Mouse (Mus musculus) urinary bladder, postnatal 4 days (tissue): Measurements from ENCODE around the gene Smok2a.
"Not testable (repeated sequence)": the region's sequence is repeated elsewhere in the genome, so short reads cannot be mapped to it uniquely, and the experiment has no call there.

Experiments
- DNase-seq, 2 experiments: peaks; one replicate each; pipeline ENCODE4 v3.0.0; 2021 to 2022; ENCODE audit warnings: low spot score in 2 of 2

Smok2a gene

DNA sequence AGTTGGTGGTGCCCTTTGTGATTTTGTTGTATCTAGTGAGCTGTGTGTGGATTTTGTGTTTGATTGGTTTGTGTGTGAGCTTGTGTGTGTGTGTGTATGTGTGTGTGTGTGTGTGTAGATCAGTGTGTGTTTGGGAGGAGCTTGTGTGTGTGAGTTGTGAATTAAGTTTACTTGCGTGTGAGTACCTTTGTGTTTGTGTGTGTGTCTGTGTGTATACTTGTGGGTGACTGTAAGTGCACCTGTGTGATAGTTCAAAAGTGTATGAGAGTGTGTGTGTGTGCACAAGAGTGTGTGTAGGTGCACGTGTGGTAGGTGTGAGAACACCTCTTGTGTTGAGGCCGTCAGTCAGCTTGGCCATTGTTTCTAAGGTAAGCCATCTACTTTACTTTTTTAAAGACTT lies at the start of gene Smok2a:
TSS of gene Smok2a (plus strand) at position 301 of the 400 bp plus-strand sequence.
- no peak for DNase-seq

GRCm38 (mm10) chr17:13173578-13173977 lies 47.4 kb upstream of the Smok2a start:
- not testable (repeated sequence) for DNase-seq

DNA sequence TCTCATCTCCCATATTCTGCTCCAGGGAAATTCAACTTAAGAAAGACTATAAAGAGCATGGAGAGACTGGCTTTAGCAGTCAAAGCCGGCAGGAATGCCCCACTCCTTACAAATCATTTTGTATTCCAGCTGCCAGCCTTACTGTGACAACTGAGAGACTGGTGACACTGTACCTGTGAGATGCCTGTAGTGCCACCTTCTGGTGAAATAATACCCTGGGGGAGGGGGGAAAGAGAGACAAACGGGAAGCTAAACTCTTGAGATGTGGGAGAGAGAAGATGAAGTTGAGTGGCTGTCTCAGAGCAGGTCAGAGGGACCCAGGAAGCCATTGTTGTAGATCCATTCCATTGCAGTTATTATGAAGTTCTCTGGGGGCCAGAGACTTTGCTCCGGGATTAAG lies 47.0 kb upstream of the Smok2a start:
- DNase-seq = not testable (repeated sequence)

DNA sequence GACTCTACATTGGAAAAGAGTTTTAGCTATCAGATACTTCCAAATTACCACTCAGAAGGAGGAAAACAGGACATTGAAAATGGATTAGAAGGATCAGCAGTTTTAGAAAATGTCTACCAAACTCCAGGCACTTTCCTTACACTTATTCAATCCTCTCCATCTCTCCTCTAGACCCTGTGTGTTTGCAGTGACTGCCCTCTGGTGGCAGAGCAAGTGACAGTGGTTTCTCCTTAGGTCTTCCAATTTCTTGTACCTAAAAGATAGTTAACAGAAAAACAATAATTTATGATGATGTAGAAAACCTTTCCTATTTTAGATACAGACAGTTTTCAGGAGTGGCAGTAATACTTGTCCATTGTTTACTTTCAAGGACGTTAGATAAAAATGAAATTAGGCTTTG lies 45.4 kb upstream of the Smok2a start:
- DNase-seq = not testable (repeated sequence)

DNA sequence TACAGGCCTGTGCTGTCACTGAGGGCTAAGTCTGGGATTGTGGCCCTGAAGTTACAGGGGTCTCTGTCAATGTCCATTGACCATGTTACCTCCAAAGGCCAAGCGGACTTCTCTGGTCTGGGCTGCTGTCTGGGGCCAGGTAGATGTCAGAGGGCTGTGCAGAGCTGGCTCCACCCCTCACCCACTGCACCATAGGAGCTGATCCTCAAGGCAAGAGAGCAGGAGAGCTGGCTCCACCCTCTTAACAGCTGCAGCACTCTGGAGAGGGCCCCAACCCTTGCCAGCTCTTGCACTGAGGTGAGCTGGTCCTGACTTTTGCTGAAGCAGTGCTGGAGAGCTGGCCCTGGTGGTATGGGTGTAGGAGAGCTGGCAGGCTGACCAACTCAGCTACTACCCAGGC lies 43.2 kb upstream of the Smok2a start:
- DNase-seq = peak in 1 of 2 experiments; percentile 16

GRCm38 (mm10) chr17:13179021-13179420 lies 42.0 kb upstream of the Smok2a start:
- DNase-seq = peak in 1 of 2 experiments; percentile 14

DNA sequence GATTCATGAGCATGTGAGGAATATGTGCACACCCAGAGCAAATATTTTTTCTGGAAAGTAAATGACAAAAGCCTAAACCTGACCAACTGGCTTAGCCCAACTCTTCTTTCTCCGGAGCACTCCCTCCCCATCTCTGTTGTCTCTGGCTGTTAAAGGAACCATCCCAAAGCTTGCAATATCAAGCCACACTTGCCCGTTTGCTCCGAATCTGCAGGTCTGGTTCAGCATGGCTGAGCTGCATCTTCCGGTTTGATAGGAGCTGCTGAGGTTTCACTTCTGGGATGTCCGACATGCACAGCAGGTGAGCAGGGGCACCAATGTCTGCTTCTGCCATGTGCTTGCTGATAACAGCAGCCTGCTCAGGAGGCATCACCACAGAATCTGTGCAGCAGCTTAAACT lies 40.5 kb upstream of the Smok2a start:
- peak in 1 of 2 experiments; percentile 14 for DNase-seq

- peak in 1 of 2 experiments; percentile 14 for DNase-seq
These were observed 38.3 kb upstream of the Smok2a start for GRCm38 (mm10) chr17:13182712-13183111.

DNA sequence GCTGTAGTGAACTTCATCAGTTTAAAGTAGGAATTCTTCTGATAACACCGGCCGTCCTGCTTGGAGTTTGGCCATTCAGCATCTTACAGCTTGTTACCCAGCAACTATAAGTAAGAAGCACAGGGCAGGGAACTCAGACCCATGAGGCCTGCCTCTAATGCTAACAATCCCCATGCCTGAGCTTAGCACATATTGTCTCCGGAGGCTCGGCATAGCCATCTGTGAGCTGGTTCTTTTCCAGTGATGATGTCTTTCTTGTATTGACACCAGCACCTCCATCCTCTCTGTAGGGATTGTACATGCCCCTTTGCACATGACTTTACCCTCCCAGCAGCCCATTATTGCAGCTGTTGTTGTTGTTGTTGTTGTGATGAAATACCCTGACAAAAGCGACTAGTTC lies 36.5 kb upstream of the Smok2a start:
- not testable (repeated sequence) for DNase-seq

DNA sequence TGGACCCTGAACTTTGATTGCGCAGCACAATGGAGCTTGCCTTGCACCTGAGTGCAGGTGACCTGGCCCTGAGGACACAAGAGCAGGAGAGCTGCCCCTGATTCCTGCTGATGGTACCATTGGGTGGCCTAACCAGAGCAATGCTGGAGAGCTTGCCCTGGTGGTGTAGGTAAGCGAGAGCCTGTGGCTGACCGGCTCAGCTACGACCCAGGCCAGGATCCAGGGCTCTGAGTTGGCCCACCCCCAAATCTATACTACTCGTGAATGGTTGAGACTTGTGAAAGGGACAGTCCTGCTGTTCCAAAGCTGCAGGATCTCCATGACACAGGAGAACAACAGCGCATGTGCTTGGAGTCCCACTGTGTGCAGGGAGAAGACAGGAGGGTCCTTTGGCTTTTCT lies 34.4 kb upstream of the Smok2a start:
- not testable (repeated sequence) for DNase-seq

DNA sequence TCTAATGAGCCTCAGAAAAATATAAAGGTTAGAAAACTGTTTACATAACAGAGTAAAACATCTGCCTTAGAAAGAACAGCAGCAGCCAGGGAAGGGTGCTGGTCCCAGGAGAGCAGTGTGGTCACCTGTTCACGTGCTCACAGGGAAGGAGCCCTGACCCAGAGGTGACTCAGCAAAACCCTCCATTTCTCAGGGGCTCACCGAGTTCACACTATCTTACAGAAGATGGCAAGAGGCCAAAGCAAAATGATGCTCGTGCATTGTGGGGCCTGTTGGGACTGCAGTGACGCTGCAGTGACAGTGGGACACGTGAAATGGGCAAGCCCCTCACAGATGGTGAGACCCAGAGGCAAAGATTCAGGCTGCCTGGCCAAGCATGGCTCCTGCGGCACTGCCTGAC lies 33.4 kb upstream of the Smok2a start:
- not testable (repeated sequence) for DNase-seq

GRCm38 (mm10) chr17:13188846-13189245 lies 32.1 kb upstream of the Smok2a start:
- not testable (repeated sequence) for DNase-seq

GRCm38 (mm10) chr17:13190836-13191583 lies 30.0 kb upstream of the Smok2a start:
- peak in 1 of 2 experiments; percentile 57 for DNase-seq

DNA sequence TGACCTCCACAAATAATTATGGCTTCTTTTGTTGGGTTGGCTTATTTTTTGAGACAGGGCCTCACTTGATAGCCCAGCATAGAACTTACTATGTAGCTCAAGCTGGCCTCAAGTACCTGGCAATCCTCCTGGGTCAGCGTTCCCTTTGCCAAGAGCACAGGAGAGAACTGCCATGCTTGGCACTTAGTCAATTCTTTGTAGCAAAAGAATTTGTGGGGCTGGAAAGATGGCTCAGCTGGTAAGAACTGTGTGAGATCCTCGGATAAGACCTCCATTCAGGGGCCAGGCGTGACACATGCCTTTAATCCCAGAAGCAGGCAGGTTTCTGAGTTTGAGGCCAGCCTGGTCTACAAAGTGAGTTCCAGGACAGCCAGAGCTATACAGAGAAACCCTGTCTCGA lies 24.5 kb upstream of the Smok2a start:
- not testable (repeated sequence) for DNase-seq

DNA sequence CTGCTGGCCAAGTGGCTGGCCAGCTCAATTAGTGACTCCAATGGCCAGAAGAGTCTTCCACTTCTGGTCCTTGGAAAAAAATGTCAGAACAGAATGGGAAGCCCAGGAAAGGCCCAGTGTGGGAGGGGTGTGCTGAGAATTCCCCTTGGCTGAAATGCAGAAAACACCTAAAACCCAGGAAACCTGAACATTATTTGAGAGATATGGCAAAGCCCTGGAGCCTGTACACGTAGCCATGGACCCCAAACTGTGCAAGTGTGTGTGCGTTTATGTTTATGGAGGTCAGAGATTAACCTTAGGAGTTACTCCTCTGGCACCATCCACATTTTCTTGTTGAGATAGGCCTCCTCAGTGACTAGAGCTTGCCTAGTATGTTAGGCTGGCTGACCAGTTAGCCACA lies 22.2 kb upstream of the Smok2a start:
- peak in 1 of 2 experiments; percentile 45 for DNase-seq

GRCm38 (mm10) chr17:13199880-13200409 lies 21.0 kb upstream of the Smok2a start:
- peak in 1 of 2 experiments; percentile 58 for DNase-seq

DNA sequence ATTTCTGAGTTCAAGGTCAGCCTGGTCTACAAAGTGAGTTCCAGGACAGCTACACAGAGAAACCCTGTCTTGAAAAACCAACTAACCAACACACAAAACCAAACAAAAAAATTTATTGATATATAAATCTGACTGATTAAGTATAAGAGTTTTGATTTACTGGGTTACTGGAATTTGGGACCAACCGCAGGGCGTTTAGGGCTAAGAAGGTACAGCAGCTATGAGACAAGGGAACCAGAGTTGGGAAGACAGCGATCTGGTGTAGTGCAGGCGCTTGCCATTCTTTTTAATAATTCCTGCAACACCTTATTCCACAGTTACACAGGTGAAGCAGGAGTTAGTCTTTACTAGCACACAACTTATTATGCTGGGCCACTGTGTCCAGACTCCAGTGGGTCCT lies 19.4 kb upstream of the Smok2a start:
- DNase-seq = peak in 1 of 2 experiments; percentile 56

DNA sequence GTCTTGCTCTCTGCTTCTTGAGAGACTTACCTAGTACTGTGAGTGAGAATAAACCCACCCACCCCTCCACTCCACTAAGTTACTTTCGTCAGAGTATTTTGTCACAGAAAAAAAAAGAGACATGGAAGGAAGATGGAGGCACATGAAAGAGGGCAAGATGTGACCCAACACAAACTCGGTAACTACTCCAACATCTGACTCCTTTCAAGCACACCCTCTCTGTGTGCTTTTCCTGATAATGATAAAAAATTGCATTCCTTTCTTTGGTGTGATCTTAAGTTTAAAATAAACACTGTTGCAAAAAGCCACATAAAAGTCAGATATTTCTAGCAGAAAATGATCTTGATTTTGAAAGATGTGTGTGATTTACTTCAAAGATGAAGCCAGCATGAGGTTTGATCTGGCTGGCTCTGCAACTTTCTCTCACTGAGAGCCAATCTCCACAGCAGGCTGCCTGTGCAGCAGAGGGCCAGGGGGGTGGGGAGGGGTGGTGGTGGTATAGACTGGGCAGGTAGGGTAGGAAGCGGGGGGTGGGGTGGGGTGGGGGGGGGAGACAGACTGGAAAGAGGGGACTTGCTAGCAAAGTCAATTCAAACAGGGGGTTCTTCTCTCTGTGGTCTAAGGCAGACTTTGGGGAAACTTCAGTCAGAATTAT lies 18.4 kb upstream of the Smok2a start:
- DNase-seq = not testable (repeated sequence)

DNA sequence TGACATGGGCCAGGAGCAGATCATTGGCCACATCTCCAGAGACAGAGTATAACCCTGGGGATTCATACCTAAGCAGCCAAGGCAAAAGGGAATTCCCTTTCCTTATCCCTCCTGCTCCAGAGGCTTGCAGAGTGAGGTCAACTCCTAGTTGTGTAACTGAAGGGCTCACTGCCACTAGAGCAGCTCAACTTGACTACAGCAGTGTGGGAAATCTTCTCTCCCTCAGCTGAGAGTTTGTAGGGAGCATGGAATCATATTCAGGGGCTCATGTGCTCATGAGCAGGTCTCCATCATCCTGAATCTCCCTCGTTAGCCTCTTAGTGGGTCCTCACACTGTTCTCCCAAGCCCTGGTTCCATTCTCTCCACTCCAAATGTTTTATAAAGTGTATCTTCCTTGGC lies 15.7 kb upstream of the Smok2a start:
- DNase-seq = not testable (repeated sequence)

GRCm38 (mm10) chr17:13206491-13206890 lies 14.5 kb upstream of the Smok2a start:
- no peak for DNase-seq

DNA sequence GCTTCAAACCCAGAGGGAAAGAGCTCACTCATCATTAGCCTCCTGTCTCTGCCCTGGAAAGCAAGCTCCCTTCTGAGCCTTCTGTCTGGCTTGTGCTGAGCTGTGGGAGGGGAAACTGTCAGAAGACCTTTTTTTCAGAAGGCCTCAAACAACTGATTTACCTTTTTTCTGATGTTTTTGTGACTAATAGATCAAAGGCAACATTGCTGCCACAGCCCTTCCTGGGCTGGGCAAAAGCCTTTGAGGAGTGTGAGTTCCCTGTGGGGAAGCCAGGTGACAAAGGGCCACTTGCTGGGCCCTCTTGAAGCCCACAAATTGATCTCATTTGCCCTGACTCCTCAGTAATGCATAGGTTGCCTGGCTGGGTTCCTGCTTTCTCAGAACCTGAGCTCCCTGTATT lies 12.5 kb upstream of the Smok2a start:
- peak in 1 of 2 experiments; percentile 40 for DNase-seq

DNA sequence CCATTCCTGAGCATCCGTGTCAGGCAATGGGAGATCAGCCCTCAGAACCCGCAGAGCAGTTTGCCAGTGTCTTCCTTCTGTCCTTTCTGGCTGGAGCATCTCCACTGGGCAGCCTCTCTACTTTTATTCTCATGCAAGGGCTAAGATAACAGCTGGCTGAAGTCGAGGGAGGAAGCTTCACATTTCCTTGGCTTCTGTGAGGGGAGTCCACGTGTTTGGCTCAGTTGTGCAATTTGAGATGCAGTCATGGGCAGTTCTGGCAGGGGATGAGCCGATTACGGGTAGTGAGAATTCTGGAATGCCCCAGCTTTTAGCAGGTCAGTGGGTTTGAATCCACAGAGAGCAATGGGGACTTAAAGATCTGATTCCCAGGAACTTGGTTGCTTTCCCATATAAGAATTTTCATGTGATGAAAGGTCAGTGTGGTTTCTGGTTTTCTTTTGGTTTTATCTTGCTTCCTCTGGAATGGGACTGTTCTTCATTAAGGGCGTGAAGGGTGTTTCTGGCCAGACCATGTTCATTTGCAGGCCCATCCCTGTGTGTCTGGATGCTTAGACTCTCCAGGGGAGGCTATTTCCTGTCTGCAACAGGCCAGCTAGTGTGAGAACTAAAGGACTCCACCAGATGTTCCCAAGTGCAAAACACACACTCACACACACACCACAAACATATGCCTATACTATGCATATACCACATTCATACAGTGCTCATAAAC lies 8.7 kb upstream of the Smok2a start:
- peak in 1 of 2 experiments; percentile 65 for DNase-seq
